Mouse (Mus musculus) hindbrain, postnatal 0 days (tissue): ENCODE measurements at regions not wholly inside any gene's neighbourhood (a gene's known extent, or its start where the extent isn't known, plus 50 kb on each side); places are given as distances from the start of the nearest gene placed in this dataset.

Experiments
- ATAC-seq: fragments of 200-750 bp; cut with Nextera tagmentation; 2 replicates; pipeline ENCODE4 v1.8.0; 2017; ENCODE audit warnings: mild to moderate bottlenecking, moderate TSS enrichment, moderate library complexity
- DNase-seq: peaks from one replicate; pipeline ENCODE4 v3.0.0-alpha.2; 2015; ENCODE audit warnings: low spot score
- H3K27ac ChIP-seq: fragments of 300-500 bp; sonication (generic); 2 replicates; pipeline ENCODE4 v1.5.1; 2014; ENCODE audit warnings: mild to moderate bottlenecking
- H3K27me3 ChIP-seq: fragments of 300-500 bp; sonication (generic); 2 replicates; pipeline ENCODE4 v1.6.1; 2014; ENCODE audit warnings: low read length, mixed read lengths; ENCODE audit not compliant: insufficient read depth
- H3K36me3 ChIP-seq: fragments of 300-500 bp; sonication (generic); 2 replicates; pipeline ENCODE4 v1.6.1; 2014; ENCODE audit warnings: low read length, mixed read lengths; ENCODE audit not compliant: insufficient read depth
- H3K4me1 ChIP-seq: fragments of 300-500 bp; sonication (generic); 2 replicates; pipeline ENCODE4 v1.6.1; 2014; ENCODE audit warnings: antibody characterized with exemption, low read length, mixed read lengths; ENCODE audit not compliant: insufficient read depth
- H3K4me2 ChIP-seq: fragments of 300-500 bp; sonication (generic); 2 replicates; pipeline ENCODE4 v1.6.1; 2014; ENCODE audit warnings: low read depth, mild to moderate bottlenecking, low read length, moderate library complexity, mixed read lengths
- H3K4me3 ChIP-seq: fragments of 300-500 bp; sonication (generic); 2 replicates; pipeline ENCODE4 v1.5.1; 2014; ENCODE audit warnings: low read length
- H3K9ac ChIP-seq: fragments of 300-500 bp; sonication (generic); replicated peaks from 2 replicates; pipeline ENCODE4 v1.6.1; 2014; ENCODE audit warnings: mild to moderate bottlenecking, low read length, moderate library complexity, mixed read lengths
- H3K9me3 ChIP-seq: fragments of 300-500 bp; sonication (generic); 2 replicates; pipeline ENCODE4 v1.6.1; 2016; ENCODE audit warnings: low read length, mixed read lengths
- CTCF ChIP-seq: IDR thresholded peaks from 2 replicates; pipeline ENCODE4 v1.5.1; 2016; ENCODE audit warnings: antibody characterized with exemption, control low read depth, low read depth
- WGBS: fragments of 180-500 bp; shearing (Covaris S2); extraction: QIAGEN DNeasy Blood & Tissue Kit; methylation state at CpG from one replicate; pipeline ENCODE4 v1.1.7; 2014; 5-methylcytosine and 5-hydroxymethylcytosine counted together

DNA sequence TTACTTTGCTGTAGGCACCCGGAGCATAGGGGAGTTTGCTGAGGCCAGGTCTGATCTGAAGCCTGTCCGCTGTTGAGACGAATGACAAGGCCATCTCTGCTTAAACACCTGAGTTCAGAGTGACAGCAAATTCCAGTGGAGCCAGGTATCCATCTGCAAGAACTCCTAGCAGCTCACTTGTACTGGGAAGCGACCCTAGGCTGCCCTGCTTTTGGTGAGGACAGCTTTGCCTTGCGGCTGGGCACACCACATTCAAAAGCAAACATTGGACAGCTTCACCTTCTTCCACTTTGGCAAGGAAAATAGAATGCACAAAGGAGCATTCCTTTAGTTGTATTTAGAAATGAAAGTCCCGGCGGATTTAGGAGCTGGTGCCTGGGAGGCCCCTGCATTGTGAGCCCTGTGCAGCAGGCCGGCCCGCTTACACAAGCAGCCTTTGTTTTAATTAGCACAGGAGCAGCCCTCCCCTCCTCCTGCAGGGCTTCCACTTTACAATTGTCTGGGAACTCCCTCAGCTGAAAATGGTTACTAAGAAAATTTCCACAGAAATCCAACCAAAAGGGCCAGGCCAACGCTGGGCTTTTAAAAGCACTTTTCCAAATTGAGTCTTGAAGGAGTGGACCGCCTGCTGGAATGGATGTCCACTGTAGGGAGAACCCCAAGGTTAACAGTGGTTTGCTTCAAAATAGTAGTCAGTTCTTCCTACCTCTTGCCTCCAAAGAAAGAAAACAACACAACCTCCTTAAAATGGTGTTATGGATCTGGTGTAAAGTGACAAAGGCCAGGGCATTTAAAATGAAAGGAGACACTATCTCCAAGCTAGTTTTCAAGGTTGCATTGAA lies 321.6 kb upstream of the Mpdz start:
- no peaks in the 10 kb centered on the region for H3K9me3 ChIP-seq
- DNase-seq (peak; percentile 57), ATAC-seq (peak; percentile 69; the same call in 1 of the 2 replicates)
- H3K4me1 ChIP-seq, result no peaks in the 10 kb centered on the region
- no peak overlapping the region for H3K9ac ChIP-seq
- H3K27ac ChIP-seq, result peak overlapping the region; percentile 33
- WGBS, result 21% methylated on average over 11 of the region's 11 CpGs
- H3K36me3 ChIP-seq, result no peaks in the 10 kb centered on the region
- H3K27me3 ChIP-seq, result no peaks in the 10 kb centered on the region
- peak overlapping the region; percentile 5; the same call in 1 of the 2 replicates for H3K4me2 ChIP-seq
- TF ChIP-seq CTCF, result no peak
- H3K4me3 ChIP-seq, result no peak overlapping the region

GRCm38 (mm10) chr4:81763311-81764025 lies 320.9 kb upstream of the Mpdz start:
- no peak for DNase-seq
- H3K9me3 ChIP-seq, result no peaks in the 10 kb centered on the region
- H3K4me2 ChIP-seq, result 0 out of 2 replicates have a peak overlapping the region, but pooled peaks have one; percentile 5
- no peak overlapping the region for H3K4me3 ChIP-seq
- peak overlapping the region; percentile 33 for H3K27ac ChIP-seq
- H3K36me3 ChIP-seq, result no peaks in the 10 kb centered on the region
- no peaks in the 10 kb centered on the region for H3K27me3 ChIP-seq
- no peaks in the 10 kb centered on the region for H3K4me1 ChIP-seq
- WGBS, result 31% methylated on average over 10 of the region's 10 CpGs
- ATAC-seq, result no peak
- no peak for TF ChIP-seq CTCF
- no peak overlapping the region for H3K9ac ChIP-seq

- no peaks in the 10 kb centered on the region for H3K27me3 ChIP-seq
- H3K9ac ChIP-seq, result no peak overlapping the region
- DNase-seq (peak; percentile 51), ATAC-seq (0 out of 2 replicates have a peak, but pooled peaks have one; percentile 24)
- no peaks in the 10 kb centered on the region for H3K9me3 ChIP-seq
- no peak overlapping the region for H3K4me2 ChIP-seq
- no peak overlapping the region for H3K4me3 ChIP-seq
- no peaks in the 10 kb centered on the region for H3K4me1 ChIP-seq
- 18% methylated on average over 11 of the region's 11 CpGs for WGBS
- H3K27ac ChIP-seq, result no peak overlapping the region; the same call in 1 of the 2 replicates
- H3K36me3 ChIP-seq, result no peaks in the 10 kb centered on the region
- no peak for TF ChIP-seq CTCF
Measured at GRCm38 (mm10) chr4:81762592-81763229, 320.1 kb upstream of the Mpdz start.

- no peak overlapping the region for H3K4me2 ChIP-seq
- H3K4me3 ChIP-seq, result no peak overlapping the region
- peak; percentile 7; the same call in 1 of the 2 replicates for TF ChIP-seq CTCF
- WGBS, result 19% methylated on average over 1 of the region's 1 CpGs
- H3K9me3 ChIP-seq, result no peaks in the 10 kb centered on the region
- H3K4me1 ChIP-seq, result no peaks in the 10 kb centered on the region
- peak overlapping the region; percentile 1; the same call in 1 of the 2 replicates for H3K27ac ChIP-seq
- no peak overlapping the region for H3K9ac ChIP-seq
- H3K36me3 ChIP-seq, result no peaks in the 10 kb centered on the region
- DNase-seq (peak; percentile 31), ATAC-seq (peak; percentile 51; the same call in 1 of the 2 replicates)
- H3K27me3 ChIP-seq, result no peaks in the 10 kb centered on the region
Measured at GRCm38 (mm10) chr4:81757905-81758304, 315.3 kb upstream of the Mpdz start.

DNA sequence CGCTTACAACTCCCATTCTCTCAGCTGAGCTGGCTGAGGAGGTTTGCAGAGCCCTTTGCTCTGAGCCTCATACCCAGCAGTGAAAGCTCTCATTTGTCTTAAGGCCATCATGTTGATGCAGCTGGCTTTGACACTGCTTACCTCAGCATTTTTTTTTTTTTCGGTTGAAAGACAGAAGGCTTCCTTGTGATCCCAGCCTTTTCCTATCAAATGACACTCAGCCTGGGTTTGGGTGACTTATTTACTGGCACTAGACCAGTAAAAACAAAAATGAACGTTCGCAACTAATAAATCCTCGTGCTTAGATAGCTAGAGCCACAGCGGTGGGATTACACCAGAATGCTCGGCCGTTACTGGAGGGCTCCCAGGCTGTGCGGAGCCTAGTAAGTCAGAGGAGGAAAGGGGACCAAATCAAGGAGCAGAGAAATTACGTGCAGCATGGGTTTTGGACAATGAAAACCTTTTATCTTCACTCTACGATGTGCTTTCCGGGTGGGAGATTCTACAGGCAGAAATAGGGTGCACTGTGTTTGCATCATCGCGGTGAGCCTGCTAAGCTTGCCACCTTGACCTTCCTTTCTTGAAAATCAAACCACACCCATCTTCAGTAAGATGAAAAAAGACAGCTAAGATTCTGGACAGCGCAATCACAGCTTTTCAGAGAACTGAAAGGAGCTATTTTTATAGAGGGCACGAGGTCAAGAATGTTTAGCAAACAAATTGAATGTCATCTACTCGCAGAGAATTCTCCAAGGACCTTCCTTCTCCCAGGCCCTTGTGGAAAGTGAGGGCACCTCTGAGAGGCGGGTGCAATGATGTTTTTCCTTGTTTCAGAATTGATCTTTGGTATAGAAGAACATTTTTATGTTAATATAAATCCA lies 302.3 kb upstream of the Mpdz start:
- Histone ChIP-seq H3K27ac (peak overlapping the region; percentile 84), H3K4me2 (peak overlapping the region; percentile 43), H3K36me3 (no peaks in the 10 kb centered on the region), H3K4me1 (peaks cover 17% of the 10 kb centered on the region; the same call in 1 of the 2 replicates), H3K4me3 (no peak overlapping the region), H3K9ac (0 out of 2 replicates have a peak overlapping the region, but pooled peaks have one; percentile 17), H3K27me3 (no peaks in the 10 kb centered on the region), H3K9me3 (no peaks in the 10 kb centered on the region)
- DNase-seq (peak; percentile 73), ATAC-seq (peak; percentile 80)
- no peak for TF ChIP-seq CTCF
- 10% methylated on average over 18 of the region's 18 CpGs for whole genome bisulfite sequencing
